Mouse (Mus musculus) spleen, adult 2 months (tissue): ENCODE data around the gene Ces1c. TPM values are rescaled to one million over a fixed set of nuclear protein-coding genes. Genes with fewer than 3 reads are reported as not detected.

Experiments
- DNase-seq, 2 experiments: peaks; one replicate each; pipeline versions ENCODE4 v3.0.0 to v3.0.0-alpha.2; 2012 to 2021; ENCODE audit warnings: low spot score in 2 of 2, low read depth in 1 of 2
- H3K27ac ChIP-seq: fragments of 200-500 bp; 2 replicates; pipeline ENCODE4 v1.5.1; 2012; ENCODE audit warnings: low read length, inconsistent platforms; ENCODE audit not compliant: insufficient read depth
- H3K27me3 ChIP-seq: fragments of 200-500 bp; 2 replicates; pipeline ENCODE4 v1.6.1; 2012; ENCODE audit warnings: mild to moderate bottlenecking, moderate library complexity, low read length, inconsistent platforms; ENCODE audit not compliant: control insufficient read depth, insufficient read depth
- H3K36me3 ChIP-seq: fragments of 200-500 bp; 2 replicates; pipeline ENCODE4 v1.6.1; 2012; ENCODE audit warnings: mild to moderate bottlenecking, low read length, inconsistent platforms; ENCODE audit not compliant: control insufficient read depth, insufficient read depth
- H3K4me1 ChIP-seq: fragments of 200-500 bp; 2 replicates; pipeline ENCODE4 v1.6.1; 2011; ENCODE audit warnings: inconsistent platforms; ENCODE audit not compliant: control insufficient read depth, insufficient read depth, insufficient read length
- H3K4me3 ChIP-seq: fragments of 200-500 bp; 2 replicates; pipeline ENCODE4 v1.5.1; 2011; ENCODE audit warnings: mild to moderate bottlenecking, inconsistent platforms; ENCODE audit not compliant: insufficient read depth, insufficient read length; ENCODE audit errors: extremely low read depth
- CTCF ChIP-seq: fragments of 200-500 bp; IDR thresholded peaks from 2 replicates; pipeline ENCODE4 v1.5.1; 2011; ENCODE audit warnings: mild to moderate bottlenecking, inconsistent platforms; ENCODE audit not compliant: insufficient read depth, insufficient read length, insufficient replicate concordance; ENCODE audit errors: extremely low read depth
- POLR2A ChIP-seq: fragments of 200-500 bp; IDR thresholded peaks from 2 replicates; pipeline ENCODE4 v1.6.1; 2011; ENCODE audit warnings: low read depth, low read length, inconsistent platforms
- WGBS: fragments of 180-500 bp; shearing (Covaris S2); methylation state at CpG from one replicate; pipeline ENCODE4 v1.1.7; 2018; 5-methylcytosine and 5-hydroxymethylcytosine counted together
- polyA plus RNA-seq: library from polyadenylated mRNA; depleted of rRNA; stranded (reverse); fragments of >200 nt; gene quantifications from 2 replicates; pipeline ENCODE4 v1.2.3, GENCODE M21; 2012

The Ces1c gene
- polyA plus RNA-seq, 1 experiment = 0.12 TPM

DNA sequence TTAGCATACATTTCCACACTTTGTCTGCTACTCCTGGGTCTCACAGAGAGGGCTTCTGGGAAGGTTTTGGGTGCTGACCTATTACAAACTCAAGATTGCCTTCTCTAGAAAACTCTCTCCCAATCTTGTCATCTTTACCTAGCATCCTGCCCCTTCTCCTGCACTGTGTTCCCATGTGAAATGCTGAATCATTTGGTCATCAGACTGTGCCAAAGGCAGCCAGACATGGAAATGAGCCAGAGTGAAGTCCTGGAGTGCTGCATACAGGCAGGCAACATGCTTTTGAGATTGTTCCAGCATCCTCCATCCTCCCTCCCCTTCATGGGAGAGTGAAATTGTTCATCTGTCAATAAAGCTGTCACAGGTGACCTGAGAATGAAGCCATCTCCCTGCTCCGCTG, 20.3 kb upstream of the Ces1c start:
- Histone ChIP-seq H3K27ac (no peak overlapping the region), H3K4me3 (no peak overlapping the region), H3K36me3 (no peaks in the 10 kb centered on the region), H3K27me3 (no peaks in the 10 kb centered on the region), H3K4me1 (no peaks in the 10 kb centered on the region)
- DNase-seq = no peak
- WGBS = 88% methylated on average over 1 of the region's 1 CpGs
- TF ChIP-seq CTCF (no peak), POLR2A (no peak)

DNA sequence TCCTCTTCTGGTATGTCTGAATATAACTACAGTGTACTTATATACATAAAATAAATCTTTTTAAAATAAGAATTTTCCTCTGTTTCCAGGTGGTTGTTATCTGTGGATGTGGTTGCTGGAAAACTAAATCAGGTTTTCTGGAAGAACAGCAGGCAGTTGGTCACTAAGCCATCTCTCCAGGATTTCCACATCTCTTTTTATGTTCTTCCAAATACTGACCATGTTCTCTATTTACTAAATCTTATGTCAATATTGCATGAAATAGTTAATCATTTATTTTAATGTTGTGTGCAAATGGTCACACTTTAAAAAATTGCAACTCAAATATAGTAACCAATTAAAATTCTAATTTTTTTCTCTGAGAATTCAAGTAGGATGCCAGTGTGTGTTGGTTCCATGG, 16.2 kb upstream of the Ces1c start:
- no peak for DNase-seq
- H3K36me3 ChIP-seq = no peaks in the 10 kb centered on the region
- no peaks in the 10 kb centered on the region for H3K4me1 ChIP-seq
- H3K27me3 ChIP-seq = no peaks in the 10 kb centered on the region
- TF ChIP-seq CTCF = no peak
- no peak for TF ChIP-seq POLR2A
- H3K27ac ChIP-seq = no peak overlapping the region
- no peak overlapping the region for H3K4me3 ChIP-seq

DNA sequence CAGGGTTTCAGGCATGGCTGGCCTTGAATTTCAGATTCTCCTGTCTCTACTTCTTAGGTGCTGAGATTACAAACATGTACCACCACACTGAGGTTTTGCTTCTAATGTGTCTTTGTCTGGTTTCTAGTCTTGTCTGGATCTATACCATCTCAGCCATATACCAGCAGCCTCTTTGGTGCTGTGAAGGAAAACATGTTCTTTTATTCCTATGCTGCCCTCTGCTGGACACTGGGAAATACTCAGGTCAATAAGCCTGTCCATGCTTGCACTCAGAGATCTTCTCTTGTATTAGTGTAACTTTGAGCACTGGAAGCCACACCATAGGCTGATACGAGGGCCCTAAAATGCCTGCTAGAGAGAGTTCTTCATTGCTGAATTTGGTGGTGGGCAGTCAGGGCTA, 9.6 kb upstream of the Ces1c start:
- TF ChIP-seq CTCF = no peak
- TF ChIP-seq POLR2A = no peak
- DNase-seq = no peak
- Histone ChIP-seq H3K4me1 (no peaks in the 10 kb centered on the region), H3K4me3 (no peak overlapping the region), H3K27ac (no peak overlapping the region), H3K36me3 (no peaks in the 10 kb centered on the region), H3K27me3 (no peaks in the 10 kb centered on the region)
- WGBS = 57% methylated on average over 1 of the region's 1 CpGs

DNA sequence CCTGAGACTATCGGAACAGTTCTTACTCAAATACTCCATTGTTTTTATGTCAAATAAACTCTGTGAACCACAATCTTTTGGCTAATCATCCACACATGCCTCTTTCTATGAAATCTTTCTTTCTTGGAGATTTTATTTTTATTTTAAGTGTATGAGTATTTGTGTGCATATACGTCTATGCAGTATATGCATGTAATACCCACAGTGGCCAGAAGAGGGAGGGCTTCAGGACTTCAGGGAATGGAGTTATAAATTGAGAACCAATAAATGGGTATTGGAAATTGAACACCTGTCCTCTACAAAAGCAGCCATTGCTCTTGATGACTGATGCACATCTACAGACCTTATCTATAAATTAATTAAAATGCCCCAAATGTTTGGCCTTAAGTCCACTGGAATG, 1.1 kb upstream of the Ces1c start:
- Histone ChIP-seq H3K36me3 (no peaks in the 10 kb centered on the region), H3K27me3 (no peaks in the 10 kb centered on the region; the same call in 1 of the 2 replicates), H3K27ac (no peak overlapping the region), H3K4me3 (no peak overlapping the region), H3K4me1 (no peaks in the 10 kb centered on the region)
- TF ChIP-seq POLR2A (no peak), CTCF (no peak)
- WGBS = 96% methylated on average over 2 of the region's 2 CpGs
- DNase-seq = no peak

DNA sequence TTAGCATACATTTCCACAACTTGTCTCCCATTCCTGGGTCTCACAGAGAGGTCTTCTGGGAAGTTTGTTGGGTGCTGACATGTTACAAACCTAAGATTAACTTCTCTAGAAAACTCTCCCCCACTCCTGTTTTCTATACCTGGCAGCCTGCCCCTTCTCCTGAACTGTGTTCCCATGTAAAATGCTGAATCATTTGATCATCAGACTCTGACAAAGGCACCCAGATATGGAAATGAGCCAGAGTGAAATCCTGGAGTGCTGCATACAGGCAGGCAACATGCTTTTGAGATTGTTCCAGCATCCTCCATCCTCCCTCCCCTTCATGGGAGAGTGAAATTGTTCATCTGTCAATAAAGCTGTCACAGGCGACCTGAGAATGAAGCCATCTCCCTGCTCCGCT, 4.6 kb downstream of the Ces1c start:
- no peaks in the 10 kb centered on the region for H3K27me3 ChIP-seq
- no peak for TF ChIP-seq CTCF
- TF ChIP-seq POLR2A = no peak

DNA sequence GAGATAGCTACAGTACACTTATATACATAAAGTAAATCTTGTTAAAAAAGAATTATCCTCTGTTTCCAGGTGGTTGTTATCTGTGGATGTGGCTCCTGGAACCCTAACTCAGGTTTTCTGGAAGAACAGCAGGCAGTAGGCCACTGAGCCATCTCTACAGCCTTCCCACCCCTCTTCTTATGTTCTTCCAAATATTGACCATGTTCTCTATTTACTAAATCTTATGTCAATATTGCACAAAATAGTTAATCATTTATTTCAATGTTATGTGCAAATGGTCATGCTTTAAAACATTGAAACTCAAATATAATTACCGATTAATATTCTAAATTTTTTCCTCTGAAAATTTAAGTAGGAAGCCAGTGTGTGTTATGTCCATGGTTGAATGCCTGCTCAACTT, 9.1 kb downstream of the Ces1c start:
- 91% methylated on average over 1 of the region's 1 CpGs for WGBS
- H3K36me3 ChIP-seq = no peaks in the 10 kb centered on the region
- H3K27me3 ChIP-seq = no peaks in the 10 kb centered on the region
- no peak for DNase-seq
- H3K27ac ChIP-seq = no peak overlapping the region
- TF ChIP-seq CTCF = no peak
- no peak for TF ChIP-seq POLR2A
- no peak overlapping the region for H3K4me3 ChIP-seq
- H3K4me1 ChIP-seq = no peaks in the 10 kb centered on the region

More for the DNA sequence above, 4.6 kb downstream of the Ces1c start:
- H3K4me3 ChIP-seq = no peak overlapping the region
- H3K27ac ChIP-seq = no peak overlapping the region
- no peaks in the 10 kb centered on the region for H3K4me1 ChIP-seq
- no peaks in the 10 kb centered on the region for H3K36me3 ChIP-seq
- 81% methylated on average over 2 of the region's 2 CpGs for WGBS
- DNase-seq = no peak

DNA sequence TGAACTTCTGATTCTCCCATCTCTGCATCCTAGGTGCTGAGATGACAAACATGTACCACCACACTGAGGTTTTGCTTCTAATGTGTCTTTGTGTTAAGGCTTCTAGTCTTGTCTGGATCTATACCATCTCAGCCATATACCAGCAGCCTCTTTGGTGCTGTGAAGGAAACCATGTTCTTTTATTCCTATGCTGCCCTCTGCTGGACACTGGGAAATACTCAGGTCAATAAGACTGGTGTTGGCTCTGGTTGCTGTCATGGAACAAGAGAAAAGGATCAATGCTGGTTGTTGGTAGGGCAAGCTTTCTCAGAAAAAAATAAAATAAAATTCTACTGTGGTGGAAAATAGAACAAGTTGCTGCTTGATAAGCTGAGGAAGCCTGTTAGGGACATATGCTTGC, 35.7 kb downstream of the Ces1c start:
- Histone ChIP-seq H3K27me3 (no peaks in the 10 kb centered on the region), H3K4me1 (no peaks in the 10 kb centered on the region), H3K4me3 (no peak overlapping the region), H3K36me3 (no peaks in the 10 kb centered on the region), H3K27ac (no peak overlapping the region)
- no peak for TF ChIP-seq POLR2A
- no peak for DNase-seq

DNA sequence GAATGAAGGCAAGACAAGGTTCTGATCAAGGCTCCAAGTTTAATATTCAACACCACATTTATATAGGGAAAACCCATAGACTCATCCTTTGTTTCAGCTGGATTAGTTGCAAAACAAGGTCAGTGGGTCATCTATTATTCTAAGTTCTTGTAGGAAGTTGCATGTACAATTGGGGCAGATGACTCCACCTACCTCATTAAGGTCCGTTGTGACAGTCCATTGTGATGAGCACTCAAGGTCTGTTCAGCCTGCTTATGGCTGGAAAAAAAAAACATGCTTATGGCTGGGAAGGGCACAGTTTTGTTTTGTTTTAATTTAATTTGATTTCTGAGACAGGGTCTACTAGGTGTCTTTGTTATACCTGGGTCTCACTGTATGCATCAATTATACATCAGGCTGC, 39.8 kb downstream of the Ces1c start:
- Histone ChIP-seq H3K27me3 (no peaks in the 10 kb centered on the region), H3K4me1 (no peaks in the 10 kb centered on the region), H3K4me3 (no peak overlapping the region), H3K36me3 (no peaks in the 10 kb centered on the region), H3K27ac (no peak overlapping the region)
- TF ChIP-seq CTCF (no peak), POLR2A (no peak)
- WGBS = 71% methylated on average over 1 of the region's 1 CpGs
- no peak for DNase-seq
